Mouse (Mus musculus): ENCODE measurements around the gene Gpx7. TPM values are rescaled to one million over a fixed set of nuclear protein-coding genes. Genes with fewer than 3 reads are reported as not detected.

Gpx7 gene
- not detected in 2 replicates for polyA plus RNA-seq (2012; ENCODE audit: insufficient read depth, insufficient read length, low replicate concordance, missing spikeins)

- Histone ChIP-seq H3K27ac (ENCODE audit: insufficient read depth, low read depth, low read length) (peak within 1 kb of the TSS; percentile 18; the same call in 1 of the 2 replicates), H3K4me3 (ENCODE audit: insufficient read depth, low read depth, low read length) (peak within 1 kb of the TSS; percentile 55), H3K4me1 (ENCODE audit: control insufficient read depth, insufficient read depth, low read length) (0 out of 2 replicates have a peak, but pooled peaks cover 5% of the 10 kb centered on the region)
- WGBS, result 14% methylated on average over 15 of the region's 15 CpGs
- no peak for TF ChIP-seq POLR2A (IDR thresholded peaks at IDR 0.05; ENCODE audit: insufficient read depth, low read depth, low read length)
- no peak for TF ChIP-seq CTCF (IDR thresholded peaks at IDR 0.05; ENCODE audit: insufficient read depth, low read depth, low read length)
Measured at GRCm38 (mm10) chr4:108406861-108407401, at the start of gene Gpx7. Gene Gpx7, minus strand, starts transcription at chr4:108406961.

GRCm38 (mm10) chr4:108456028-108456427 lies 49.3 kb upstream of the Gpx7 start:
- WGBS, result 82% methylated on average over 2 of the region's 2 CpGs
- no peak overlapping the region for H3K4me3 ChIP-seq (ENCODE audit: insufficient read depth, low read depth, low read length)
- H3K4me1 ChIP-seq (ENCODE audit: control insufficient read depth, insufficient read depth, low read length), result no peaks in the 10 kb centered on the region
- TF ChIP-seq CTCF (IDR thresholded peaks at IDR 0.05; ENCODE audit: insufficient read depth, low read depth, low read length), result no peak
- no peak for TF ChIP-seq POLR2A (IDR thresholded peaks at IDR 0.05; ENCODE audit: insufficient read depth, low read depth, low read length)
- H3K27ac ChIP-seq (ENCODE audit: insufficient read depth, low read depth, low read length), result no peak overlapping the region

DNA sequence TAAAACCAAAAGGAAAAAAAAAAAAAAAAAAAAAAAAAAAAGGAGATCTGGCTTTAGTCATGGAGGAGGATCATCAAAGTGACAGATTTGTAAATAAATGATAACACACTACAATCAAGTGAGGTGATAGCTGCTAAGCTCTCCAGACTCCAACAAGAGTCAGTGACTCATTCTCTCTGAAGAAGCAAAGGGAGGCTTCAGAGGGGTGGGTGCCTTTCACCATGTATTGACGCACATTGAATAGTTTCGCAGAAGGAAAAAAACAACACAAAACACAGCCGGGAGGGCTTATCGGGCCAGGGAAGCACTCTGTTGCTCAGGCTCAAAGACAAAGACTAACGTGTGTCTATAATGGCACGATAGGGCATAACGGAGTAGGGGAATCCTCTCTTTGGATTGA lies 41.3 kb upstream of the Gpx7 start:
- WGBS, result 40% methylated on average over 7 of the region's 7 CpGs
- H3K27ac ChIP-seq (ENCODE audit: insufficient read depth, low read depth, low read length), result no peak overlapping the region
- no peaks in the 10 kb centered on the region for H3K4me1 ChIP-seq (ENCODE audit: control insufficient read depth, insufficient read depth, low read length)
- TF ChIP-seq POLR2A (IDR thresholded peaks at IDR 0.05; ENCODE audit: insufficient read depth, low read depth, low read length) (no peak), CTCF (IDR thresholded peaks at IDR 0.05; ENCODE audit: insufficient read depth, low read depth, low read length) (no peak)
- H3K4me3 ChIP-seq (ENCODE audit: insufficient read depth, low read depth, low read length), result no peak overlapping the region

DNA sequence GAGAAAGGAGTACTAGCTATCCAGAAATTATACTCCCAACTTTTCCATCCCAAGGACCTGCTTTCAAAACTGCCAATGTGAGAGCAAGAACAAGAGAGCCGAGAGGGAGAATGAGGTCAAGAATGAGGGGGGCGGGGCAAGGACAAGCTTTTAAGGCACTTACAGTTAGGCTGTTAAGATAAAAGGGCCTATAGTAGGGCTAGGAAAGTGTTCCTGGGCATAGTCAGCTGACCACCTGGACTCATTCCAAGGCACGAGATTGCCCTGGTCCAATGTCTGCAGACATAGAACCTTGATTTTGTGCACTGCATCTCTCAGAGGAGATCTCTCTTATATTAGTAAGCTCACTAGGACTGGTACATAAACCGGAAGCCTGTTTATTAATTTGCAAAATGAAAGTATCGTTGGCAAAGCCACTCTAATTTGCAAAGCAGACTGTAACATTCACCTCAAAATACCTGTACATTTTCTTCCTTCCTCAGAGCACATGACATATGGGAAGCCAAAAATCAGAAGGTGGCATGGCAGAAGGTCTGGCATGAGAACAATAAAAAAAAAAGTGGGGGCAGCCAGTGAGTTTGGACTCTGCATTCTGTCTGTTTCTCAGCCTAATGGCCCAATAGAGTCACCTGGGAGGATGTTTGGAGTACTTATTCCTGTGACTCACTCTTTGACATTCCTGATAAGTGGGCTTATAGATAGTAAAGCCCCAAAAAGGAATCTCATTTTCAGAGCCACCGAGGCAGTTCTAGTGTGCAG lies 31.5 kb upstream of the Gpx7 start:
- 71% methylated on average over 6 of the region's 6 CpGs for WGBS
- TF ChIP-seq CTCF (IDR thresholded peaks at IDR 0.05; ENCODE audit: insufficient read depth, low read depth, low read length) (no peak), POLR2A (IDR thresholded peaks at IDR 0.05; ENCODE audit: insufficient read depth, low read depth, low read length) (no peak)
- Histone ChIP-seq H3K4me1 (ENCODE audit: control insufficient read depth, insufficient read depth, low read length) (no peaks in the 10 kb centered on the region), H3K4me3 (ENCODE audit: insufficient read depth, low read depth, low read length) (no peak overlapping the region), H3K27ac (ENCODE audit: insufficient read depth, low read depth, low read length) (no peak overlapping the region)

DNA sequence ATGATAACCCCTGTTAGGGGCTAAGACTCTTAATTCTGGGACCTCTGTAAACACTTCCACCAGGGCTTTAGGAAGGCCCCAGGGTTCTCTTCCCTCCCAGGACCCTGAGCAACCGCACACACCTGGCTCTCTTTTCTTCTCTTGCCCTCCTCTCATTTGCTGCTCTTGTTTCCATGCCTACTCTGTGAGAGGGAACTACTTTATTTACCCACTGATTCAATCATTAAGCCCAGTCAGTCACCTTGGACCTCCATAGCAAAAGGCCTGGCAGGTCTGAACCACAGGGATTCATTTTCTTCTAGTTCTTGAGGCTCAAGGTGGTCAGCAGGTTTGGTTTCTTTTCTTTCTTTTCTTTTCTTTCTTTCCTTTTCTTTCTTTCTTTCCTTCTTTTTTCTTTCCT lies 29.5 kb upstream of the Gpx7 start:
- WGBS, result 96% methylated on average over 1 of the region's 1 CpGs
- H3K4me1 ChIP-seq (ENCODE audit: control insufficient read depth, insufficient read depth, low read length), result no peaks in the 10 kb centered on the region; the same call in 1 of the 2 replicates
- no peak overlapping the region for H3K4me3 ChIP-seq (ENCODE audit: insufficient read depth, low read depth, low read length)
- H3K27ac ChIP-seq (ENCODE audit: insufficient read depth, low read depth, low read length), result no peak overlapping the region
- no peak for TF ChIP-seq POLR2A (IDR thresholded peaks at IDR 0.05; ENCODE audit: insufficient read depth, low read depth, low read length)
- no peak for TF ChIP-seq CTCF (IDR thresholded peaks at IDR 0.05; ENCODE audit: insufficient read depth, low read depth, low read length)

GRCm38 (mm10) chr4:108435646-108436045 lies 28.9 kb upstream of the Gpx7 start:
- TF ChIP-seq POLR2A (IDR thresholded peaks at IDR 0.05; ENCODE audit: insufficient read depth, low read depth, low read length) (no peak), CTCF (IDR thresholded peaks at IDR 0.05; ENCODE audit: insufficient read depth, low read depth, low read length) (no peak)
- H3K27ac ChIP-seq (ENCODE audit: insufficient read depth, low read depth, low read length), result no peak overlapping the region
- WGBS, result 96% methylated on average over 3 of the region's 3 CpGs

GRCm38 (mm10) chr4:108434781-108435180 lies 28.0 kb upstream of the Gpx7 start:
- no peak overlapping the region for H3K27ac ChIP-seq (ENCODE audit: insufficient read depth, low read depth, low read length)
- WGBS, result 99% methylated on average over 3 of the region's 3 CpGs
- H3K4me3 ChIP-seq (ENCODE audit: insufficient read depth, low read depth, low read length), result no peak overlapping the region
- TF ChIP-seq CTCF (IDR thresholded peaks at IDR 0.05; ENCODE audit: insufficient read depth, low read depth, low read length), result no peak
- no peak for TF ChIP-seq POLR2A (IDR thresholded peaks at IDR 0.05; ENCODE audit: insufficient read depth, low read depth, low read length)
- H3K4me1 ChIP-seq (ENCODE audit: control insufficient read depth, insufficient read depth, low read length), result no peaks in the 10 kb centered on the region; the same call in 1 of the 2 replicates

More at GRCm38 (mm10) chr4:108435646-108436045, 28.9 kb upstream of the Gpx7 start:
- Histone ChIP-seq H3K4me1 (ENCODE audit: control insufficient read depth, insufficient read depth, low read length) (no peaks in the 10 kb centered on the region; the same call in 1 of the 2 replicates), H3K4me3 (ENCODE audit: insufficient read depth, low read depth, low read length) (no peak overlapping the region)

DNA sequence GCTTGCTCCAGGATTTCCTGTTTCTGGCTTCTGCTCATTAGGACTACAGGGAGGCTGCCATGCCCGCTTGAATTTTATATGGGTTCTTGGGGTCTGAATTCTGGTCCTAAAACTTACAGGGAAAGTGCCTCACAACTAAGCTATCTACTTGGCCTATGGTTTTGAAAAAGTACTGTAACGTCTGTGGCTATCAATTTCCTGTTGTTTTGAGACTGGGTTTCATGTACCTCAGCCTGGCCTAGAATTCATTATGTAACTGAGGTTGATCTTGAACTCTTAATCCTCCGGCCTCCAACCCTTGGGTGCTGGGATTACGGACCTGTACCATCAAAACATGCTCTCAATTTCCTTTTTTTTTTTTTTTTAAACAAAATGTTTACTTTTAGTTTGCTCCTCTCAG lies 27.5 kb upstream of the Gpx7 start:
- WGBS, result 90% methylated on average over 4 of the region's 4 CpGs
- no peak for TF ChIP-seq CTCF (IDR thresholded peaks at IDR 0.05; ENCODE audit: insufficient read depth, low read depth, low read length)
- no peak for TF ChIP-seq POLR2A (IDR thresholded peaks at IDR 0.05; ENCODE audit: insufficient read depth, low read depth, low read length)
- Histone ChIP-seq H3K4me1 (ENCODE audit: control insufficient read depth, insufficient read depth, low read length) (no peaks in the 10 kb centered on the region; the same call in 1 of the 2 replicates), H3K4me3 (ENCODE audit: insufficient read depth, low read depth, low read length) (no peak overlapping the region), H3K27ac (ENCODE audit: insufficient read depth, low read depth, low read length) (no peak overlapping the region)

DNA sequence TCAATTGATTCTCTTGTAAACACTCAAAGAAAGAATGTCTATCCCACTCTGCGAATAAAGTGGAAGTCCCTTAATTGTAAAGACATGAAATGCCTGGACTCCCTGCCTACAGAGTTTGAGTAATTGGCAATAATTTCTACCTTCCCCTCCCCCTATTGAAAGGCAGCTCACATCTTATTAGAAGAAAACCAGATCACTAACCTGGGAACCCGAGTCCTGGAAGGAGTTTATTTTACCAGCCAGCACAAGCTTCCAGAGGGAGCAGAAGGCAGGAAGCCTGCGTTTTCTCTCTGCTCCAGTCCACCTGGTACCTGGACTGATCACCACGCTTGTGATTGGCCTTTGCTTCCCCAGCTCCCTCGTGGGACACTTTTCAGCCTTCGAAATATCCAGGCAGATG lies 26.6 kb upstream of the Gpx7 start:
- Histone ChIP-seq H3K27ac (ENCODE audit: insufficient read depth, low read depth, low read length) (no peak overlapping the region), H3K4me1 (ENCODE audit: control insufficient read depth, insufficient read depth, low read length) (no peaks in the 10 kb centered on the region; the same call in 1 of the 2 replicates), H3K4me3 (ENCODE audit: insufficient read depth, low read depth, low read length) (no peak overlapping the region)
- 43% methylated on average over 6 of the region's 6 CpGs for WGBS
- TF ChIP-seq POLR2A (IDR thresholded peaks at IDR 0.05; ENCODE audit: insufficient read depth, low read depth, low read length), result no peak
- no peak for TF ChIP-seq CTCF (IDR thresholded peaks at IDR 0.05; ENCODE audit: insufficient read depth, low read depth, low read length)
